Mouse (Mus musculus) kidney, postnatal 10 days (tissue): Measurements from ENCODE around the gene Furin.

ENCODE experiments used
- DNase-seq: peaks from one replicate; pipeline ENCODE4 v3.0.0; 2021; ENCODE audit warnings: mixed read lengths

The Furin gene

DNA sequence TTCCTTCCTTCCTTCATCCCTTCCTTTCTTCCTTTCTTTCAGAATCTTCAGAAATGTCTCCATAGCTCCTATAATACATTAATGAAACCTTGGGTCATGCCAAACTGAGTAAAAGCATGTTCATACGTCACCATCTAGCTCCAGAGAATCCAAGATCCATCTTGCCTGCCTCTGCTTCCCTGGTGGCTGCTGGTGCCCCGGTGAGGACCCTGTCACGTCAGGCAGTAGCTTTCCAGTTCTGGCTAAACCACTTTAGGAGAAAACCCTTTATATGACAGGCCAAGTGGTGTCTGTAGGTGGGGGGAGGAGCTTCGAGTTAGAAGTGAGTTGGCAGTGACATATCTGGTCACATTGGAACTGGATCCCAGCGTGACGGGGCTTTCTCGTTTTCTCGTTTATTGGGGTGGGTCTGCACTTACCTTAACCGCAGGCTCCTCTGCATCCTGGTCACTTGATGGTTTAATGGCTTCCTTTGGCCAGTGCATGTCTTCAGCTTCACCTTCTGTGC lies at the start of gene Furin:
Gene Furin (minus strand): TSS at position 249 of the 508 bp plus-strand sequence.
- DNase-seq, result no peak

DNA sequence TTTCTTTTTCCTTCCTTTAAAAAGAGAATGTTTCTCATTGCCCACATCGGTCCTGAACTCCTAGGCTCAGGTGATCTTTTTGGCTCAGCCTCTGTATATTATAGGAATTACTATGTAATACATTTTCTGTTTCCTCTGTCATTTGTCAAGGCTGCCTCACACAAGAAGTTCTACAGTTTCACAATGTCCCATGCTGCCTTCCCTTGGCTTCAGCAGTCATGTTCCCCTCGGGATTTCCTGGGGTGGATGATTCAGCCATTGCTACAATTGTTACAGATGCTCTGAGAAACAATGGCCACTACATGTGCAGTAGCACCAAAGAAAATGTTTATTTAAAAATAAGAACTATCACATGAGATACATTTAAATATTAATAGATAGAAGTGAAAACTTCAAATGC lies 49.5 kb upstream of the Furin start:
- no peak for DNase-seq

DNA sequence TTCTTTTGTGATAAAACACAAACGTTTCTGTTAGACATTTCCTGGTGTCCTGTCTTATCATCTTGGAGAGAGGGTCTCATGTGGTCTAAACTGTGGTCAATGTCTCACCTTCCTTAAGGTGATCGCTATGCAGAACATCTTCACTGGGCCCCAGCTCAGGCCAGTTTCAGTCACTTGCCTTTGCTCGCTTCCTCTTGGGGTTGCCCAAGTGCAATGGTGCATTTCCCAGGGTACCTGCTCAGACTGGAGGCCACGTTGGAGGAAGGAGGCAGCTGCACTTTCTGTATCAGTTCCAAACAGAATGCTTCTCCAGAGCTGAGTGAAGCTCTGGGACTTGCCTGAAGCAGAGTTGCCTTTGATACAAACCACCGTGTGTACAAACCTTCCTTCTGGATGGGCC lies 48.8 kb upstream of the Furin start:
- no peak for DNase-seq

DNA sequence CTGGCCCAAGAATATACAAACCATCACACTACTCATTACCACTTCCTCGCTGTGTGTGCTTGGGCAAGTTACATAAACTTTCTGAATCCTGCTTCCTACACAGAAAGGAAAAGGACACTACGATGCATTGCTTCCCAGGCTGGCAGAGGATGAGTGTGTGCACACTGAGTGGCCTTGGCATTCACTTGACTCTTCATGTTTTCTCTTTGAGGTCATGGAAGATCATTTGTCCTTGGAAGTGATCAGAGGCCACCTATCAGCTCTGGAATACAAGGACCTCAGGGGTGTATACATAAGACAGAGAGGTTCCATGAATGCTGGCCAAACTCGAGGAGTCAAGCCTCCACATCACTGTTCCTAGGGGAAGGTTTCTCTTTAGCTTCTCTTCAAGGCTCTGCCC lies 47.9 kb upstream of the Furin start:
- DNase-seq, result no peak

DNA sequence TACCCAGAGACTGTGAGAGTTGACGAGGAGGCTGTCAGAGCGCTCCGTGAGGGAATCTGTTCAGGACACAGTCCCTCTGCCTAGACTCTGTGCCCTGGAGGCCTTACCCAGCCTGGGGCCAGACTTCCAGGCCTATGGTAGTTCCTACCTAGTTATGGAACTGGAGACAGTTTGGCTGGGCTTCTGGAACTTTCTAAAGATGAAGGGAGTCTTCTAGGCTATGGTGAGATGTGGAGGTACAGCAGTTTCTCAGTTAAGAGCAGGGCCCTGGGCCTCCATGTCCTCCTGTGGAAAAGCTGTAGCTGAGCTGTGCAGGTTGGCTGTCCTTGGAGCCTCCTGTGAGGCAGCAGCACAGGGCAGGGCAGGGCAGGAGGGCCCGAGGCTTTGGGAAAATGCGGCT lies 47.0 kb upstream of the Furin start:
- DNase-seq, result no peak

DNA sequence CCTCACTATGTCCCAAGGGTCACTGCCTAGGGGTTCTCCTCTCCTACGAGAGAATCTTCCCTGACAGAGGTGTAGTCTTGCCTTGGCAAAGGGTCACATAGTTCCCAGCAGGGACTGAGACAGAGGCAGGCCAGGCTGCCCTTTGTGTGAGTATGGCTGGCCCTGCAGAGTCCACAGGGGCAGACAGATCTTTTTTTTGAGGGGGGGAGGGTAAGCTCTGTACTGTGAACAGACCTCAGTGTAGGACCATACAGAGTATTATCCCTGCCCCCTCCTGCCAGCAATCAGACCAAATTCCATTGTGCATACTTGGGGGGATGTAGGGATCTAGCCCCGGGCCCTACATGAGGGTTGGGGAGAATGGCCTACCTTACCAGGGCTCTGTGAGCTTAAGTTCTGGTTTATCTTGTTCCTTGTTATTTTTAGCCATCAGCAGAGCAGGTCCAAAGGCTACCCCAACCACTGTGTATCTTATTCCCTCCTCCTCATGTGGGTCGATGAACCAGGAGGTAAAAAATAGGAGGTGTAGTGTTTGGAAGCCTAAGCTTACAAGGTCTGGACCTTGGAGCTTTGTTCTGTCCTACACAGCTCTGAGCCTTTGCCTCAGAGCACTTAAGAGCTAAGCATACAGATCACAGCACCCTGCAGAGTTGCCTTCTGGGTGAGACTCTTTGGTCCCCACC lies 46.5 kb upstream of the Furin start:
- no peak for DNase-seq

DNA sequence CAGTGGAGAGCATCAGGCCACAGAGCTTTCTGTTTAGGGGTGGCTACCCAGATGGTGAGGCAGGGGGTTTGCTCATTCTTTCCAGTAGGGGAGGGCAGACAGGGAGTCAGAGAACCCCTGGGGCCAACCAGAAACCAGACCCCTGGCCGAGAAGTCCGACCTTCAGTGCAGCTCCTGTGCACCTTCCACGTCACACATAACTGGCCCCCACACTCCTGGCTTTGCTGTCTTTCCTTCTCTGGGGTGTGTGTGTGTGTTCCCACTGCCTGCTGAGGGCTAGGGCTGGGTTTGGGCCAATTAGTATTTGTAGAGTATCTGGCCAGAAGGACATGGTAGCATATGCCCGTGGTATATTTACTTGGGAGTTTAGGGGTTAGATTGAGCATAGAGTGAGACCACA lies 45.1 kb upstream of the Furin start:
- DNase-seq, result no peak

DNA sequence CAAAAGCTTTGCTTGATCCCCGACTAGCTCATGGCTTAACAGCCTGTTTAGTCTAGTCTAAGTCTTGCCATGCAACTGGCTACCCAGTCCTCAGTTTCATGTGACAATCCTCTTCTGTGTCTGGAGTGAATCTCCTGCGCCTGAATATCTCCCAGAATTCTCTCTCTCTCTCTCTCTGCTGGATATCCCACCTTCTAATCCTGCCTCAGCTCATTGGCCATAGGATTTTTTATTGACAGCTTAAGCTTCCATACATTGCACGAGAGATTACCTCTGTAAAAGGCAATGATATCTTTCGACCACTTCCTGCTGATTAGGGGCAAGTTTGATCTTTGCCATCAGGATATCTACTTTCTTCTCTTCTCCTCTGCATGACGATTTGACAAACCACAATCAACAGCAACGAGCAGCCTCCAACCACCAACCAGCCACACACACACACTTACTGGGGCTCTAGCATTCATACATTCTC lies 44.4 kb upstream of the Furin start:
- no peak for DNase-seq

DNA sequence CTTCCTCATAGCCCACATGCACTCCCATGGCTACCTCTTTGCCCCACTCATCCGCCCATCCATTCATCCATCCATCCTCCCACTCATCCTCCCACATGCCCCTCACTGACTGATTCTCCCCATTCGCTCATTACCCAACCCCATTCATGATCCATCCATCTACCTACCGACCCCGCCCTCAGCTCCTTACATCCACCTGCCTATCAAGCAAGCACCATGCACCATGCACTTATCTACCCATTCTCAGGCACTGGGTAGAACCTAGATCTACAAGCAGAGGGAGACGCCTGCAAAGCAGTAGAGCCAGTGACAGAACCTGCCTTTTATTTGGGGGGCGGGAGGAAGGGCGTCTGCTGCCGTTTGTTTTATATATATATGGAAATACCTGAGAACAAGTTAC lies 42.1 kb upstream of the Furin start:
- DNase-seq, result no peak

DNA sequence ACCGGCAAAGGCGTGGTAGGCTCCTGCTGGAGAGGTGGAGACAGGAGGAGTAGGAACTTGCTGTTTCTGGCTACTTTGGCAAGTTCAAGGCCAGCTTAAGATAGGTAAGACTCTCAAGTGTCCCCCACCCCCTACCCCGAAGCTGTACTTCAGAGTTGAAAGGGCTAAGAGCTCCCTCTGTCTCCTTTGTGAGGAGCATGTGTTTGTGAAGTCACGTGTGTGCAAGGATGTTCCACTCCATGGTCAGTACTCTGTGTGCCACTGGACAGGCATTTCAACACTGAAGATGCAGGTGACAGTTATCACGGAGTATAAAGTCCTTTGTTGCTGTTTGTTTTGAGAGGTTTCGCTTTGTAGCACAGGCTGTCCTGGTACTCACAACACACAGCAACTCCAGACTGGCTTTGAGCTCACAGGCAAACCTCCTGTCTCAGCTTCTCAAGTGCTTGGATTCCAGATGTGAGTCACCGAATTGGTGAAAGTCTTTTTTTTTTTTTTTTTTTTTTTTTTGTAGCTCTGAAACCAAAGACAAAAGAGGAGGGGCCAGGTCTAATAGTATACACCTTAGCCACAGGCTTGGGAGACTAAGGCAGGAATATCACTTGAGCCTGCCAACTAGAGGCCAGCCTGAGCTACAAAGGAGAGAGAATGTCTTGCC lies 41.1 kb upstream of the Furin start:
- no peak for DNase-seq

DNA sequence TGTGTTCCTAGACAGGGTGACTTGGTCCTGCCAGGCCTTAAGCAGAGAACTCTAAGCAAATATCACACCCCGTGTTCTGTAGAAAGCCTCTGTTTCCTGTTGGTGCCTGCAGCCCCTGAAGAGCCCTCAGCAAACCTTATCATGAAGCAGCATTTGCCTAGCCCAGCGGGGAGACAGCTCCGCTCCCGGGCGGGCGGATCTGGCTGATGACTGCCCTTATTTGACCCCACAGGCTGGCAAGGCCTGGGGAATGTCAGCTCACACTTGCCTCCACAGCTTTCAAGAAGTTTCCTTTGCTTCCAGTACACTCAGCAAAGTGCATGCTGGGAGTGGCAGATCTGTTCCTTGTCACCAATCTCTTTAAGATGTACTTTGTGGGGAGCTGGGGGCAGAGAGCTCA lies 40.3 kb upstream of the Furin start:
- no peak for DNase-seq

DNA sequence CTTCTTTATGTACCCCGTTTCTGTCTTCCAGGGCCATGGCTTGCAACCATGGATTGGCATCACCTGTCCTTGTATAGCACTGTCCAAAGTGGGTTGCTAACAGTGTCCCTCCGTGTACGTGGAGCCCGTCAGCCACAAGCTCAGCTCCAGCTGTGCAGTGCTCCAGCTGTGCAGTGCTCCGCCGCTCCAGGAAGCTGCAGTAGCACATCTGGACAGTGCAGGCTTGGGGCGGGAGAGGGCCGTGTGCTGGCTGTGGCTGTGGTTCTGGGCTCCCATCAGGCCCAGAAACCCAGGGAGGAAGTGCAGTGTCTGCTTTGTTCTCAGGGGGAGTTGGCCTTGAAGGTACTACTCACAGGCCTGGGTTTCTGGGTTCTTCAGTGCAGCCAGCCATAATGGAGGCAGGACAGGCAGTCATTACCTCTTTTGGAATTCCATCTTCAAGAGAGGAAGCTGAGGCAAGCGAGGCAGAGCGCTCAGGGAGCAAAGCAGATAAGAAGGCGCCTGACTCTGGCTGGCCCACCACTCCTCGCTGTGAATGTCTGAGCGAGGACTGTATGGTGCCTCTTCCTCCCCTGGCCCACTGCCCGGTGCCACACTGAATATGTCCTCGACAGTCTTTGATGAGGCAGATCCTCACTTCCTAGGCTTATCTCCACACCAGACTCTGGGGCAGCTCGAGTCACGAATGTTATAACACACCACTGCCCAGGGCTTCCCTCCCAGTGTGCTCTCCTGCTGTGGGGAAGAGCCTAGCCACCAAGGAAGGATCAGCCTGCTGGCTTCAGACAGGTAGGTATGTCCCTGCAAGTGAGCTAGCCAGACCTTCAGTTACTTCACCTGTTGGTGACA lies 39.4 kb upstream of the Furin start:
- no peak for DNase-seq

DNA sequence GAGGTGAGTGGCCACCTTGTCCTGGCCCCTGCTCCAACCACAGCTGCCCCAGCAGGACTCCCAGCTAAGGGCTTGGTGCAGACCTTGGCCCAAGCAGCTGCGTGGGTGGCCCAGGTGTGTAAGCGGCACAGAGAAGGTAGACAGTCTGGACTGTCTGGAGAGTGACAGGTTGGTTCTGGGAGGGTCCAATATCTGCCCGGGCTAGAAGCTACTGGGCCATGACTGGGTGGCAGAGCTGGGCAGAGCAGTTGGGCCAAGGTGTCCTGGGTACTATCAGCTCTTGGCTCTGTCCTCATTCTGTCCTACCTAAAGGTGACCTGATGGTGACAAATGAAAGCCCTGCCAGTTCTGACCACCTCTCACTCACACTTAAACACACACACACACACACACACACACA lies 37.9 kb upstream of the Furin start:
- DNase-seq, result no peak

DNA sequence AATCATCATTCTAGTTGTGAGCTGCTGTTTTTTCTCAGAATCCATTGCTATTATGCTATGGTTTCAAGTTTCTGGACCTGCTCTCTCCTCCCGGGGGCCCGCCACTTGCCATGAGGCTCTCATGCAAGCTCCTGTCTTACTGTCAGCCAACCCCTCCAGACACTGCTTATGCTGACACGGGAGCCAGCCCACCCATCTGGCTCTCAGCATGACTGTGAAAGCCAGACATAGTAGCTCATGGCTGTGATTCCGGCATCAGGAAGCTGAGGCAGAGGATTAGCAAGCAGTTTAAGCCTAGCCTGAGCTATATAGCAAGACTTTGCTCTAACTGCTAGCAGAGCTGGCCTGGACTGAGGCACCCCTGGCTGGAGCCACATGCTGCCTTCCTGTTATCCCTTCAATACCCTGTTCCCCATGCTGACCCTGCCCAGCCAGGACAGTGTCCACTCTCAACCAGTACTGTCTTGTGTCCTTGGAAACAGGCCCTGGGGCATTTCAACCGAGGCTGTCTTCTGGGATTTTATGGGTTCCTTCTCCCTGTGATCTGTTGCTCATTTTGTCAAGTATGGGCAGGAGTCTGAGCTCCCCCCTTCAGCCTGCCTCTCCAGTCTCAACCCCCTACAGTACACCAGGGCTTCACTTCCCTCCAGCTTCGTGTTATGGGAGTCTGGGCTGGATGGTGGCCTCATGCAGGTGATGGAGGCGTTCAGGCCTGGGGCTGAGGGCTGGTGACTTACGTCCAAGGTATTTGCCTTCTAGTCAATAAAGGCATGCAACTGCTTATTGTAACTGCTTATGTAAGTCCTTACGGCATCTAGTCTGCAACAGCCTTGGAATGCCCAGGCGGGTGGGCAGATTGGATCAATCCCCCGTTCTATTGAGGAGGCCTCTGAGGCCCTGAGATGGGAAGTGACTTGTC lies 37.0 kb upstream of the Furin start:
- DNase-seq, result no peak

DNA sequence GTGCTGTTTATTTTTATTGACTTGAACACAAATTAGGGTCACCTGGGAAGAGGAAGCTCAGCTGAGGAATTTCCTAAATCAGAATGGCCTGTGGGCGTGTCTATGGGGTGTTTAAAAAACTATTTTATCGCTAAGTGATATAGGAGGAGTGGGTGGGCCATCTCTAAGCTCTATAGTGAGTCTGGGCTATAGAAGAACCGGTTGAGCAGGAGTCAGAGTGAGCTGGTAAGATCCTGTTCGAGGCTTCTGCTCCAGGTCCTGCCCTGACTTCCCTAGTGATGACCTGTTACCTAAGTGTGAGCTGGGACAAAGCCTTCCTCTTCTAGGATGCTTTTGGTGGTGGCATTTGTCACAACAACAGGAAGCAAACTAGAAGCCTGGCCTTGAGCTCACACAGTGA lies 35.4 kb upstream of the Furin start:
- no peak for DNase-seq

DNA sequence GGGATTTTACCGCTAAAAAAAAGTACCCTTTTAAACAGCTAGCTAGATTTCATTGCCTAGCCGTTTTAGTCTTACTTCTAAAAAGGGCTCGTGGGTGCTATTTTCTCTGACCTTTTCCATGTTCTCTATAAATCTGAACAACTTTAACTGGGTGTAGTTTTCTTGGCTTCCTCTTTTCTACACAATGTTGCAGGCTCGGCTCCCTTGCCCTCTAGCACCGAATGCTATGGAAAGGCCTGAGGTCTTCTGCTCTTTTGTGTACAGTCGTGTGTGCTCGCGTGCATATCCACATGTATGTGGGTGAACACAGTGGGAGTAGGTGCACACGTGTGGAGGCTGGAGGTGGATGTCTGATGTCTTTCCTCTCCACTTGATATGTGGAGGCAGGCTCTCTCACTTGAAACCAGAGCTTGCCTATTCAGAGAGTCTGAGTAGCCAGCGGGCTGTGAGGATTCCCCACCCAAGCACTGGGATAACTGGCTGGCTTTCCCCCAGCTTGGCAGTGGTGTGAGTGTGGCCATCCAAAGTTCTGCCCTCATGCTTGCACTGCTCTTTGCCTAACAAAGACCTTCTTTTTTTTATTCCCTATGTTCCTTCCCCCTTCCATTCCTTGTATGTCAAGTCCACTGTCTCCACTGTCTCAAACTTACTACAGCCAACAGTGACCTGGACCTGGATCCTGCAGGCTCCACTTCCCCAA lies 34.7 kb upstream of the Furin start:
- no peak for DNase-seq

DNA sequence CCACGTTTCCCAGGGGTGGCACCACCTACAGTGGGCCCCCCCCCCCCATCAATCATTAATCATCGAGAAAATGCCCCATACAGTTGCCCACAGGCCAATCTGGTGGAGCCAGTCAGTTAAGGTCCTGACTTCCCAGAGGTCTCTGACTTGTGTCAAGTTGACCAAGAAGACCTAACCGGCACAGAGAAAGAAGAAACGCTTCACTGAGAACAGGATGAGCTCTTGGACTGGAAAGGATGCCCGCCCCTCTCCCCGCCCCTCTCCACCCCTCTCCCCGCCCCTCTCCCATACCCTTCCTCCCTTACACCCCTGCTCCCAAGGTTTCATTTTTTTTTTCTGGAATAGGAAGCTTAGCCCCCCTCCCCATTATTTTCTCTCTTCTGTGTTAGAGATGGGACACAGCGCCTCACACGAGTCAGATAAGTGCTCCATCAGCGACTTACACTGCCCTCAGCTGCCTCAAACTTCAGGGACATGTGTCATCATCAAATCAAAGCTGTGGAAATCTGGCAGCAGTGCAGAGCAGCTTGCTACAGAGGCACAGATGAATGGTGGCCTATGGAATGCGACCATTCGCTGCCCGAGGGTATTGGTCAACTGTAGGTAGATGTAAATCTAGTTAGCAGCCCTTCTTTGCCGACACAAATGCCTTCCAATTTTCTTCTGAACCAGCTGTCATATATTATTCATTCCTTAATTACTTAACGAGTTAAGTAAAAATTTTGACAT lies 34.0 kb upstream of the Furin start:
- no peak for DNase-seq

DNA sequence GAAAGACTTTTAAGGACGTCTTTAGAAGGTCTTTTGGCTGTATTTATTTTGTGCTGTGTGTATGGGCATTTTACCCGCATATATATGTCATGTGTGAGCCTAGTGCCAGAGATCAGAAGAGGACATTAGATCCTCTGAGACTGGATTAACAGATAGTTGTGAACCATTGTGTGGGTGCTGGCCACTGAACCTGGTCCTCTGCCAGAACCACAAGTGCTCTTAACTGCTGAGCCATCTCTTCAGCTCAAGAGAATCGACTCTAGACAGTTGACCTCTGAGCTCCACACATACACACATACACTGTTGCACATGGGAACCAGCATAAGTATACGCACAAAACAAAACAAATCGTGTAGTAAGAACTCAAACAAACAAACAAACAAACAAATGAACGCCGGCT lies 31.3 kb upstream of the Furin start:
- DNase-seq, result no peak

DNA sequence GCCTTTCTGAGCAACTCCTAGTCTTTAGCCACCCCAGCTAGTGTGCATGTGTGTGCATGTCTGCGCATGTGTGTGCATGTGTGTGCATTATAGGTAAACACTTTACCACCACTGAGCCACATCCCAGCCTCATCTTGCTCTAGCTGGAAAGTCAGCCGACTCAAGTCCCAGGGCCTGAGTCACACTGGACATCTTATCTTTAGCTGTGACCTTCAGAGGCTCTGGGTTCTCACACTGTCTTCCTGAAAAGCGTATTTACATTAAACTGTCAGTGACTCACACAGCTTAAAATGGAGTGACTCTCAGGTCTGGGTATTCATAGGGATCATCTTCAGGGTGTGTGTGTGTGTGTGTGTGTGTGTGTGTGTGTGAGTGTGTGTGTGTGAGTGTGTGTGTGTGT lies 30.4 kb upstream of the Furin start:
- no peak for DNase-seq

DNA sequence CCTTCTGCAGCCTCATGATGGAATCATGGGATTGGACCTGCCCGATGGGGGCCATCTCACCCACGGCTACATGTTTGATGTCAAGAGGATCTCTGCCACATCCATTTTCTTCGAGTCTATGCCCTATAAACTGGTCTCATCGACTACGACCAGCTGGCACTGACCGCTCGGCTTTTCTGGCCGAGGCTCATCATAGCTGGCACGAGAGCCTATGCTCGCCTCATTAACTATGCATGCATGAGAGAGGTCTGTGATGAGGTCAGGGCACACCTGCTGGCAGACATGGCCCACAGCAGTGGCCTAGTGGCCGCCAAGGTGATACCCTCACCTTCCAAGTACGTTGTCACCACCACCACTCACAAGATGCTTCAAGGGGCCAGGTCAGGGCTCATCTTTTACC lies 24.4 kb upstream of the Furin start:
- DNase-seq, result no peak

DNA sequence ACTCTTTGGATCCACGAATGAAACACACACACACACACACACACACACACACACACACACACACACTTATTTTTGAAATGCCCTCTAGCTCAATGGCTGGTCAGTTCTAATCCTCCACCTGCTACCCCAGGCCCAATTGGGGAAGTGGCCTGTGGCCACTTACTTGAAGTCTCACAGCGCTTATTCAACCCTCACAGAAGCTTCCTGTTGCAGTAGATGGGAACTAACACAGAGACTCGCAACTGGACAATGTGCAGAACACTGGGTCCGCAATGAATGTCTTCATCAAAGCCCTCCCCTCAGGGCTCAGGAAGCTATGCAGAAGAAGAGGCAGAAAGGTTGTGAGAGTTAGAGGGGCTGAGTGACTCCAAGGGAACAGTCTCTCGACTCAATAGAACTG lies 22.5 kb upstream of the Furin start:
- no peak for DNase-seq
